Mouse (Mus musculus) c-Kit-positive CD71-positive TER-119-negative erythroid progenitor cells, embryonic 14.5 days (primary cell): Measurements from ENCODE around the gene Pcbd1.
A peak's percentile ranks its signal among the peaks of the same experiment; 100 is the strongest.

Experiments used
- DNase-seq: peaks from one replicate; pipeline ENCODE4 v3.0.0-alpha.2; 2013; ENCODE audit warnings: low read depth

The Pcbd1 gene

GRCm38 (mm10) chr10:61089170-61090142 is at the start of gene Pcbd1:
Gene Pcbd1 (plus strand): TSS chr10:61089331.
- no peak for DNase-seq

DNA sequence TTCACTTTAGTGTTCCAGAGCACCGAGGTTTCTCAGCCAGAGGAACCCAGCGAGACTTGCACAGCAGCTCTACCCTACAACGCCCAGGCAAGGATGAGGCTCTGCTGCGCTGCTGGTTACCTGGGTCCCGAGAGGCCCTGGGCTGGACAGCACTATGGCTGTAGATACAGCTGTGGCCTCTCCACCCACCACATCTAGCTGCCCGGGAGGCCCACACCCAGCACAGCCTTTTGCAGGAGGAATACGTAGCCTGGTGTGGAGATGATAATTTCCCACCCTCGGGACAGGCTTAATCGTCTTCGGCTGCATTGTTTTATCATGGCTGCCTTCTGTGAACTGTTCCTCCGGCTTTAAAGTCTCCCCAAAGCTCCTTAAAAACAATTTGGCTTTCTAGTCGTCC is 49.5 kb upstream of the Pcbd1 start:
- DNase-seq = no peak

DNA sequence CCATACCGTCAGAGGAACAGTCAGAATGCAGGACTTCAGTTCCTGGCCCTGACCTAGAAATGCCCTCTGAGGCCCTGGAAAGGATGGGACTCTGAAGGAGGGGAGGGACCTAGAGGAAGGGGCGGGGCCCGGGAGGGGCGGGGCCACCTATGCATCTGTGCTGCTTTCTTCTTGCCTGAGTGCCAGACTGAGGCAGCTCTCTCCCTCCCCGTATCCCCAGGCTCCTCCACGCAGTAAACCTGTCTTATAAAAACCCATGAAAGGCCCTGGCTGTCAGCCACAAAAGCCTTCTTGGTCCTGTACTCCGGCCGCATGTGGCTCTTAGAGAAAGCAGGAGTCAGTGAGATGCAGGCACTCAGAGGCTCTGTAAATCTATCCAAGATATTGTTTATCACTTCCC is 44.0 kb upstream of the Pcbd1 start:
- no peak for DNase-seq

- DNase-seq = peak; percentile 23
These were observed 37.0 kb upstream of the Pcbd1 start for GRCm38 (mm10) chr10:61051993-61052613.

GRCm38 (mm10) chr10:61056661-61057060 is 32.5 kb upstream of the Pcbd1 start:
- no peak for DNase-seq

DNA sequence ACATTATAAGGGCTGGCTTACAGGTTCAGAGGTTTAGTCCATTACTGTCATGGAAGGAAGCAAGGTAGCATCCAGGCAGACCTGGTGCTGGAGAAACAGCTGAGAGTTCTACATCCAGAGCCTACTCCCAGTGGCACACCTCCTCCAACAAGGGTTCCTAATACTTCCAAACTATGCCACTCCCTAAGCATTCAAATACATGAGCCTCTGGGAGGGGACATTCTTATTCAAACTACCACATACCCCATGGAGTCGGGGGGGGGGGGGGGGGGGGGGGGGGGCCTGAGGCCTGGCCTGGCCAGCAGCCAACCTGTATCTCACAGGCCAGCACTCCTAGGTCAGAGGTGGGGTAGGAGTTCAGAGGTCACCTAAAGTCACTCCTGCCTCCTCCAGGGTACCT is 30.0 kb upstream of the Pcbd1 start:
- DNase-seq = no peak

DNA sequence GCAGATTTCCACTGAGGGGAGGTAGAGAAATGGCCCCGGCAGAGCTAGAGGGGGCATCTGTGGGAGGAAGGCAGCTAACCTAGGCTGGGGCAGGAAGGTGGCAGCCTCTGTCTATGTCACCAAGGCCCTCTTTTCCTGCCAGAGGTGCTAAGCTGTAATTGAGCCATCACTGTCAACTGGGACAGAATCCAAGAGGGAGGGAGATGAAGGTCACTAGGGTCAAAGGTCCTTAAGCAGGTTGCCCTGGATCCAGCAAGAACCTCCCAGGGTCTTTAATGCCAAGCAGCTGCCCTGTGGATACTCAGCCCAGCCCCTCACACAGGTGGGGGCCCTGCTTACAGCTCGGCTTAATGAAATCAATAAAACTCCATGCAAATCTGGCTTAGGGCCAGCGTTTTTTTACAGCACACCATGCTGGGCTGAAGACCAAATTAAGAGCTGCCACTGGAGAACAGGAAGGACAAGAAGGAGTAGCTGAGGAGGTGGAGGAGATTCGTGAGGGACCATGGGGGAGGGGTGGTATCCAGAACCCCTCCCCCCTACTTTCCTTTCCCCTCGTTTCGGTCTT is 29.5 kb upstream of the Pcbd1 start:
- no peak for DNase-seq

DNA sequence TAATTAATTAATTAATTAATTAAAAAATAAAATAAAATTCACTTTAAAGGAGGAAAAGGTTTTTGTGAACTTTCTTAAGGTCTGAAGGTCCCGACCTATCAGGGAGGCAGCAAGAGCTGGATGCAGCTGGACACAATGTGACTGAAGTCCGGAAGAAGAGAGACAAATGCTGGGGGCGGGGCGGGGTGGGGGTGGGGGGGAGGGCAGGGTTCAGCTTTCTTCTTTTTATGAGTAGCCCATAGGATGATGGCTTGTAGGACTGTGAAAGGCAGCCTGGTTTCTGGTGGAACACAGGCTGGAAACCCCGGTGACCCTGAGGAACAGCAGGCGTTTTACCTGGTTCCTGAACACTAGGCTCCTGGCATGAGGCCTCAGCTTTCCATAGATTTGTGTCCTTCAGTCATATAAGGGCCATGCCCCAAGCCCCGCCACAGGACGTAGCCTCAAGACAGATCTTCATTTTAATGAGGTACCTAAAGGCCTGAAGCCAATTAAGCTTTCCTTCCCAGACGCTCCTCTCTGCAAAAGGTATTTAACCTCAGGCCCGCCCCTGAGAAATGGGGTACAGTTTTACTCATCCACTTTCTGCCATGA is 25.8 kb upstream of the Pcbd1 start:
- no peak for DNase-seq

GRCm38 (mm10) chr10:61064635-61065034 is 24.5 kb upstream of the Pcbd1 start:
- DNase-seq = no peak

- no peak for DNase-seq
These were observed 23.7 kb upstream of the Pcbd1 start for GRCm38 (mm10) chr10:61065287-61066005.

- DNase-seq = peak; percentile 44
These were observed 20.5 kb upstream of the Pcbd1 start for GRCm38 (mm10) chr10:61068436-61069192.

GRCm38 (mm10) chr10:61069248-61069647 is 19.9 kb upstream of the Pcbd1 start:
- no peak for DNase-seq

DNA sequence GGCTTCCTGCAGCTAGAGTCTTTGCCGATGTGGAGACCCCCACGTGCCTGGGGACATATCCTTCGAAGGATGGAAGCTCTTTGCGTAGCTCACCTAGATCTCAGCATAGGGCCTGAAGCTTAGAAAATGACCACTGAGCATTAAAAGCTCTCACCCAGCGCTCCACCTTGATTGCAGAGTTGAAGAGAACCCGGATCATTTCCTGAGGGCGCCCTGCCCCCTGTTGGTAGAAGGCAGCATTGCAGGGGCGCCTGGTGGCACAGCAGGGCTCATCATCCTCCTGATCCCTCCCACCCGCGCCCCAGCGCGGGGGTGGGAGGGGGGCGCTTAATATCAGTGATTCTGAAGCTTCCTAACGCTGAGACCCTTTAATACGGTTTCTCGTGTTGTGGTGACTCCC is 16.8 kb upstream of the Pcbd1 start:
- DNase-seq = peak; percentile 34

- DNase-seq = no peak
These were observed 14.5 kb upstream of the Pcbd1 start for GRCm38 (mm10) chr10:61074643-61075042.

DNA sequence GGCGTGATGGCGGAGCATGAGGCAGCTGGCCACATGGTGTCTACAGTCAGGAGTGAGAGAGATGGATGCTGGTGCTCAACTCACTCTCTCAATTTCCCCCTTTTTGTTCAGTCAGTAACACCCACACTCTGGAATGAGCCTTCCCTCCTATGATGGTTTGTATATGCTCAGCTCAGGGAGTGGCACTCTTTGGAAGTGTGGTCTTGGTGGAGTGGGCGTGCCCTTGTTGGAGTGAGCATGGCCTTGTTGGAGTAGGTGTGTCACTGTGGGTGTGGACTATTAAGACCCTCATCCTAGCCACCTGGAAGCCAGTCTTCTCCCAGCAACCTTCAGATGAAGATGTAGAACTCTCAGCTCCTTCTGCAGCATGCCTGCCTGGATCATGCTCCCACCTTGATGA is 13.5 kb upstream of the Pcbd1 start:
- DNase-seq = no peak

- DNase-seq = peak; percentile 60
These were observed 8.8 kb upstream of the Pcbd1 start for GRCm38 (mm10) chr10:61080227-61080930.

- DNase-seq = no peak
These were observed 8.2 kb upstream of the Pcbd1 start for GRCm38 (mm10) chr10:61080931-61081255.

DNA sequence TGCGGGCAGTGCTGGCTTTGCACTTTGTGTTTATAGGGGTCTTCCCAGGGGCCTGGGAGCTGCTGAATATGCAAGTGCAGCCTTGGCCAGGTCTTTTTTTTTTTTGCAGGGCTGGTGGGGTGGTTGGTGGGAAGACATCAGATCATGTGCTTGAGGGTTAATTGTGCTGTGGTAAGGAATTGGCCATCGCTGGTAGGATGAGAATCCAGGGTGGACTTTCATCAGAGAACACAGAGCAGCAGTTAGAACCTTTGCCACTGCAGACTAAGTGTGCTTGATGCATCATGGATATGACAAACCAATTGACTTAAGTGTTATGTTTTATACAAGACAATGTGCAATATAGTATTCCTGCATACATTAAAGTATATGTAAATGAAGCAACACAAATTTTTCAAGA is 3.8 kb upstream of the Pcbd1 start:
- no peak for DNase-seq

DNA sequence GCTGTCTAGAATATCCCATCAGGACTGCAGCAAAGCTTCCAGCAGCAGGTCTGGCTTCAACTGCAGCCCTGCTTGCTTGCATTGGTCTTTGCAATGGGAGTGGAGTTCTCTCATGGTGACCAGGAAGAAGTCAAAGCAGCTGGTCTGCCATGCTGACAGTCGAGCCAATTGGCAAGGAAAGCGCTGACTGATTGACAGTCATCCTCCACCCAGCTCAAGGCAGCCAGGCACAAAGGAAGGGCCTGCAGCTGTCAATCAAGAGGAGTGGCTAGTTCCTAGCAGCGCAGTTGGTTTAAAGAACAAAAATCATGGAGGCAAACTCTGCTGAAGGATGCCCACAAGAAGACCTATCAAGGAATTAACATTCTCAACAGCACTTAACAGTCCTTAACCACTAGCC is 2.6 kb upstream of the Pcbd1 start:
- DNase-seq = no peak

- no peak for DNase-seq
These were observed 663 bp upstream of the Pcbd1 start for GRCm38 (mm10) chr10:61088468-61088867.

- DNase-seq = no peak
These were observed 2.7 kb downstream of the Pcbd1 start for GRCm38 (mm10) chr10:61091866-61092265.
